Mouse (Mus musculus) liver, postnatal 0 days (tissue): ENCODE data around the gene Gm20388.

Experiments
- CTCF ChIP-seq: sonication (generic); IDR thresholded peaks from 2 replicates; pipeline ENCODE4 v1.5.1; 2016; ENCODE audit warnings: antibody characterized with exemption, low read depth
- EP300 ChIP-seq: IDR thresholded peaks from 2 replicates; pipeline ENCODE4 v1.6.1; 2016; ENCODE audit warnings: antibody characterized with exemption, low read depth, mild to moderate bottlenecking

GRCm38 (mm10) chr8:124200400-124200799 is 4289.8 kb downstream of the Gm20388 start:
- no peak for TF ChIP-seq CTCF
- no peak for TF ChIP-seq EP300
